Mouse (Mus musculus) thymus, adult 2 months (tissue): ENCODE results near the gene Serinc4.

Experiments used
- CTCF ChIP-seq: fragments of 200-500 bp; IDR thresholded peaks from 2 replicates; pipeline ENCODE4 v1.5.1; 2012; ENCODE audit warnings: mild to moderate bottlenecking, control low read depth, low read length, moderate library complexity, borderline replicate concordance; ENCODE audit not compliant: control insufficient read depth, poor library complexity, insufficient read depth; ENCODE audit errors: extremely low read depth
- POLR2A ChIP-seq: fragments of 200-500 bp; IDR thresholded peaks from 2 replicates; pipeline ENCODE4 v1.6.1; 2012; ENCODE audit warnings: mild to moderate bottlenecking, low read length, control low read depth, moderate library complexity; ENCODE audit not compliant: control insufficient read depth, poor library complexity, insufficient read depth; ENCODE audit errors: extremely low read depth

DNA sequence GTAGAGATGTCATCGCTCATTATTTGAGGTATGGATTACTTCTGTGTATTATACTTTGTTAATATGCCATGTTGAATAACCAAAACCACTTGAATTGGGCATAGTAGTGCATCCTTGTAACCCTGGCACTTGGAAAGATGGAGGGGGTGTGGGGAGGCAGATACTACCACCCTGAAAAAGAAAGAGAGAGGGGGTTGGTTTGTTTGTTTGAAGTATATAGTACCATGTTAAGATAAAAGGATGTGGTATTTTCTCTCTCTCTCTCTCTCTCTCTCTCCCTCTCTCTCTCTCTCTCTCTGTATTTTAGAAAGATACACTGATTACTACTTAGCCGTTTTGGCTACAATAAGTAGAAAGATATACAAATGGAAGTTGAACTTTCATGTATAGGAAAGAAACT lies 30.7 kb downstream of the Serinc4 start:
- TF ChIP-seq CTCF (no peak), POLR2A (no peak)
